Mouse (Mus musculus): ENCODE measurements around the gene Tbx19.
A peak's percentile ranks its signal among the peaks of the same experiment; 100 is the strongest.

The Tbx19 gene

GRCm38 (mm10) chr1:165184178-165184577, 23.6 kb upstream of the Tbx19 start:
- peak in 1 of 2 experiments; percentile 22 for DNase-seq (ENCODE audit: low spot score in 2 of 2)

- peak; percentile 20 to 44 for DNase-seq (ENCODE audit: low spot score in 2 of 2)
Observed at GRCm38 (mm10) chr1:165183400-165183799, 22.8 kb upstream of the Tbx19 start.

- no peak for DNase-seq (ENCODE audit: low spot score in 2 of 2)
Observed at GRCm38 (mm10) chr1:165179321-165179720, 18.7 kb upstream of the Tbx19 start.

- DNase-seq (ENCODE audit: low spot score in 2 of 2): no peak
Observed at GRCm38 (mm10) chr1:165178075-165178474, 17.5 kb upstream of the Tbx19 start.

- no peak for DNase-seq (ENCODE audit: low spot score in 2 of 2)
Observed at GRCm38 (mm10) chr1:165174059-165174616, 13.6 kb upstream of the Tbx19 start.

- no peak for DNase-seq (ENCODE audit: low spot score in 2 of 2)
Observed at GRCm38 (mm10) chr1:165171277-165171676, 10.7 kb upstream of the Tbx19 start.

GRCm38 (mm10) chr1:165170157-165170556, 9.6 kb upstream of the Tbx19 start:
- no peak for DNase-seq (ENCODE audit: low spot score in 2 of 2)

- DNase-seq (ENCODE audit: low spot score in 2 of 2): no peak
Observed at GRCm38 (mm10) chr1:165169462-165169861, 8.9 kb upstream of the Tbx19 start.

GRCm38 (mm10) chr1:165164920-165165319, 4.3 kb upstream of the Tbx19 start:
- DNase-seq (ENCODE audit: low spot score in 2 of 2): no peak

GRCm38 (mm10) chr1:165158841-165159240, 1.7 kb downstream of the Tbx19 start:
- DNase-seq (ENCODE audit: low spot score in 2 of 2): no peak

- no peak for DNase-seq (ENCODE audit: low spot score in 2 of 2)
Observed at GRCm38 (mm10) chr1:165154162-165154561, 6.4 kb downstream of the Tbx19 start.

- no peak for DNase-seq (ENCODE audit: low spot score in 2 of 2)
Observed at GRCm38 (mm10) chr1:165151216-165151615, 9.4 kb downstream of the Tbx19 start.

- DNase-seq (ENCODE audit: low spot score in 2 of 2): no peak
Observed at GRCm38 (mm10) chr1:165142343-165142916, 18.1 kb downstream of the Tbx19 start.

GRCm38 (mm10) chr1:165140227-165140626, 20.3 kb downstream of the Tbx19 start:
- DNase-seq (ENCODE audit: low spot score in 2 of 2): no peak

- no peak for DNase-seq (ENCODE audit: low spot score in 2 of 2)
Observed at GRCm38 (mm10) chr1:165133858-165134257, 26.7 kb downstream of the Tbx19 start.

GRCm38 (mm10) chr1:165133279-165133678, 27.3 kb downstream of the Tbx19 start:
- DNase-seq (ENCODE audit: low spot score in 2 of 2): no peak

- peak; percentile 46 to 66 for DNase-seq (ENCODE audit: low spot score in 2 of 2)
Observed at GRCm38 (mm10) chr1:165132187-165132877, 28.2 kb downstream of the Tbx19 start.

GRCm38 (mm10) chr1:165129573-165129972, 31.0 kb downstream of the Tbx19 start:
- no peak for DNase-seq (ENCODE audit: low spot score in 2 of 2)

- no peak for DNase-seq (ENCODE audit: low spot score in 2 of 2)
Observed at GRCm38 (mm10) chr1:165121096-165121495, 39.5 kb downstream of the Tbx19 start.

GRCm38 (mm10) chr1:165120349-165120898, 40.1 kb downstream of the Tbx19 start:
- peak; percentile 69 to 78 for DNase-seq (ENCODE audit: low spot score in 2 of 2)

GRCm38 (mm10) chr1:165119760-165120159, 40.8 kb downstream of the Tbx19 start:
- DNase-seq (ENCODE audit: low spot score in 2 of 2): no peak

- no peak for DNase-seq (ENCODE audit: low spot score in 2 of 2)
Observed at GRCm38 (mm10) chr1:165119011-165119726, 41.4 kb downstream of the Tbx19 start.
